Mouse (Mus musculus) bone marrow, adult 2 months (tissue): Measurements from ENCODE around the gene Nfkb1.

Experiments
- CTCF ChIP-seq: fragments of 200-500 bp; IDR thresholded peaks from 2 replicates; pipeline ENCODE4 v1.5.1; 2011; ENCODE audit warnings: low read length, control low read depth; ENCODE audit not compliant: control insufficient read depth, insufficient read depth
- POLR2A ChIP-seq: fragments of 200-500 bp; IDR thresholded peaks from 2 replicates; pipeline ENCODE4 v1.6.1; 2011; ENCODE audit warnings: low read depth, mild to moderate bottlenecking, control low read depth, low read length, borderline replicate concordance; ENCODE audit not compliant: control insufficient read depth

DNA sequence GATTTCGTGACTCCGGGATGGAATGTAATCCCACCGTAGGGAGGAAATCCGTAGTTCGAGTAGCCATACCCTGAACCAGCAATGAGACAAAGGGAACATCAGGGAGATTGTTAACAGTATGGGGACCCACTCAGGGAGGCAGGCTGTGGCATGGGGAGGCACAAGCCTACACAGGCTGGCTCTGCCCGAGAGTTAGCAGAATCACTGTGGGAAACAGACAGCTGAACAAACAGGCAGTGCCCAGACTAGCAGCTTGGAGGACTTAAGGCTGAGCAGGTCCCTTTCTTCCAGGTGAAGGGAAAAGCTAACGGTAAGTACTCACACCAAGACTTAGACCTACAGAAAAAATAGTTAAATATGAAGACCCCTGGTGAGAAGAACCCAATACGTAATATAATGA is 84.8 kb downstream of the Nfkb1 start:
- TF ChIP-seq CTCF (no peak), POLR2A (no peak)
